Mouse (Mus musculus) CH12.LX (cell line): ENCODE results near the gene Map1a. TPM values are rescaled to one million over a fixed set of nuclear protein-coding genes. Genes with fewer than 3 reads are reported as not detected.

Experiments
- DNase-seq: peaks from one replicate; pipeline ENCODE4 v3.0.0-alpha.2; 2013; ENCODE audit errors: extremely low read depth
- H3K27ac ChIP-seq: 2 replicates; pipeline ENCODE4 v1.5.1; 2012; ENCODE audit warnings: low read depth, mild to moderate bottlenecking, control low read depth, moderate library complexity; ENCODE audit not compliant: insufficient read depth
- H3K27me3 ChIP-seq: replicated peaks from 2 replicates; pipeline ENCODE3; 2012; ENCODE audit warnings: inconsistent platforms
- H3K36me3 ChIP-seq, 2 experiments: replicated peaks in 1 of 2; 2 replicates each; pipeline versions ENCODE3 to v1.6.1; 2012; ENCODE audit warnings: inconsistent platforms in 1 of 2, low read length in 1 of 2, mild to moderate bottlenecking in 1 of 2, mixed read lengths in 1 of 2, moderate library complexity in 1 of 2; ENCODE audit not compliant: control insufficient read depth in 1 of 2, insufficient read depth in 1 of 2
- H3K4me1 ChIP-seq, 2 experiments: 2 replicates each; pipeline ENCODE4 v1.6.1; 2012; ENCODE audit warnings: inconsistent platforms in 1 of 2, moderate library complexity in 1 of 2; ENCODE audit not compliant: insufficient read depth in 2 of 2, control insufficient read depth in 1 of 2
- H3K4me2 ChIP-seq: 2 replicates; pipeline ENCODE4 v1.6.1; 2012; ENCODE audit warnings: low read depth, mild to moderate bottlenecking, control low read depth; ENCODE audit not compliant: poor library complexity, insufficient read depth, severe bottlenecking
- H3K4me3 ChIP-seq, 3 experiments: fragments of 150-350 bp in 1 of 3; sonication (generic) in 1 of 3; replicated peaks in 1 of 3; 2 replicates each; pipeline versions ENCODE3 to v1.5.1; 2011 to 2012; ENCODE audit warnings: low read depth in 2 of 3, low read length in 2 of 3, mild to moderate bottlenecking in 2 of 3, moderate library complexity in 2 of 3, control low read depth in 1 of 3, improper control_type of control experiment in 1 of 3, inconsistent platforms in 1 of 3, mixed read lengths in 1 of 3; ENCODE audit not compliant: poor library complexity in 1 of 3
- H3K79me2 ChIP-seq: replicated peaks from 2 replicates; pipeline ENCODE4 v1.6.1; 2012; ENCODE audit warnings: mild to moderate bottlenecking, moderate library complexity; ENCODE audit not compliant: control insufficient read depth, poor library complexity, insufficient read depth, severe bottlenecking; ENCODE audit errors: extremely low read depth
- H3K9ac ChIP-seq: 2 replicates; pipeline ENCODE4 v1.6.1; 2012; ENCODE audit warnings: low read depth, mild to moderate bottlenecking, control low read depth, moderate library complexity; ENCODE audit not compliant: insufficient read depth
- H3K9me3 ChIP-seq: replicated peaks from 2 replicates; pipeline ENCODE3; 2012; ENCODE audit warnings: low read length, inconsistent platforms, mixed read lengths
- BHLHE40 ChIP-seq: IDR thresholded peaks from 2 replicates; pipeline ENCODE4 v1.6.1; 2011; ENCODE audit warnings: mild to moderate bottlenecking, low read depth, low read length, improper control_type of control experiment
- CHD2 ChIP-seq: IDR thresholded peaks from 2 replicates; pipeline ENCODE4 v1.6.1; 2011; ENCODE audit warnings: low read length, improper control_type of control experiment
- CTCF ChIP-seq, 2 experiments: IDR thresholded peaks in 1 of 2; conservative IDR thresholded peaks in 1 of 2; 2 replicates each; pipeline ENCODE4 v1.5.1; 2011 to 2012; ENCODE audit warnings: low read depth in 2 of 2, low read length in 2 of 2, improper control_type of control experiment in 1 of 2, inconsistent platforms in 1 of 2, mild to moderate bottlenecking in 1 of 2, moderate library complexity in 1 of 2
- E2F4 ChIP-seq: IDR thresholded peaks from 2 replicates; pipeline ENCODE4 v1.6.1; 2011; ENCODE audit warnings: low read depth, low read length, improper control_type of control experiment; ENCODE audit not compliant: insufficient replicate concordance
- ELF1 ChIP-seq: IDR thresholded peaks from 2 replicates; pipeline ENCODE4 v1.6.1; 2014; ENCODE audit warnings: low read depth, mild to moderate bottlenecking, inconsistent platforms, low read length, improper control_type of control experiment
- GABPA ChIP-seq: IDR thresholded peaks from 2 replicates; pipeline ENCODE4 v1.6.1; 2012; ENCODE audit warnings: low read depth, low read length, improper control_type of control experiment, inconsistent platforms; ENCODE audit not compliant: insufficient replicate concordance
- HCFC1 ChIP-seq: IDR thresholded peaks from 2 replicates; pipeline ENCODE4 v1.6.1; 2012; ENCODE audit warnings: low read depth, mild to moderate bottlenecking, inconsistent platforms, low read length, improper control_type of control experiment
- IRF4 ChIP-seq: IDR thresholded peaks from 2 replicates; pipeline ENCODE4 v1.6.1; 2014; ENCODE audit warnings: low read depth, mild to moderate bottlenecking, inconsistent platforms, low read length, improper control_type of control experiment
- JUND ChIP-seq: conservative IDR thresholded peaks from 2 replicates; pipeline ENCODE4 v1.6.1; 2011; ENCODE audit warnings: low read depth, low read length, improper control_type of control experiment
- KAT2A ChIP-seq: IDR thresholded peaks from 2 replicates; pipeline ENCODE4 v1.6.1; 2012; ENCODE audit warnings: low read length, improper control_type of control experiment, inconsistent platforms; ENCODE audit not compliant: insufficient replicate concordance
- MAFK ChIP-seq: IDR thresholded peaks from 2 replicates; pipeline ENCODE4 v1.6.1; 2011; ENCODE audit warnings: low read length, improper control_type of control experiment; ENCODE audit not compliant: insufficient replicate concordance
- MAZ ChIP-seq: IDR thresholded peaks from 2 replicates; pipeline ENCODE4 v1.6.1; 2012; ENCODE audit warnings: low read depth, mild to moderate bottlenecking, inconsistent platforms, low read length, improper control_type of control experiment, moderate library complexity
- MXI1 ChIP-seq: IDR thresholded peaks from 2 replicates; pipeline ENCODE4 v1.6.1; 2011; ENCODE audit warnings: mild to moderate bottlenecking, low read depth, low read length, improper control_type of control experiment
- MYC ChIP-seq: IDR thresholded peaks from 2 replicates; pipeline ENCODE4 v1.6.1; 2011; ENCODE audit warnings: low read depth, mild to moderate bottlenecking, improper control_type of control experiment, low read length
- NRF1 ChIP-seq: IDR thresholded peaks from 2 replicates; pipeline ENCODE4 v1.6.1; 2014; ENCODE audit warnings: low read depth, mild to moderate bottlenecking, inconsistent platforms, low read length, improper control_type of control experiment, moderate library complexity
- PAX5 ChIP-seq: IDR thresholded peaks from 2 replicates; pipeline ENCODE4 v1.6.1; 2012; ENCODE audit warnings: low read length, inconsistent platforms, mixed read lengths
- RAD21 ChIP-seq: IDR thresholded peaks from 2 replicates; pipeline ENCODE4 v1.6.1; 2011; ENCODE audit warnings: low read depth, mild to moderate bottlenecking, low read length, improper control_type of control experiment, moderate library complexity
- TCF12 ChIP-seq: IDR thresholded peaks from 2 replicates; pipeline ENCODE4 v1.6.1; 2014; ENCODE audit warnings: low read depth, mild to moderate bottlenecking, inconsistent platforms, low read length, improper control_type of control experiment
- ZC3H11A ChIP-seq: IDR thresholded peaks from 2 replicates; pipeline ENCODE4 v1.6.1; 2012; ENCODE audit warnings: low read depth, mild to moderate bottlenecking, inconsistent platforms, low read length, improper control_type of control experiment
- ZNF384 ChIP-seq: IDR thresholded peaks from 2 replicates; pipeline ENCODE4 v1.6.1; 2012; ENCODE audit warnings: low read depth, low read length, improper control_type of control experiment, inconsistent platforms
- dilution Hi-C: fragments of 300-500 bp; cut with MboI; formaldehyde crosslinking; loops from 2 replicates; pipeline ENCODE4 v1.14.3; 2020; ENCODE audit warnings: low sequenced_read_pairs; ENCODE audit not compliant: extremely low pct_unique_long_range_greater_than_20kb, extremely low pct_ligation_motif_present
- in situ Hi-C: fragments of 300-500 bp; cut with MboI; formaldehyde crosslinking; loops from 3 replicates; pipeline ENCODE4 v1.14.3; 2019; ENCODE audit warnings: low sequenced_read_pairs, low pct_ligation_motif_present, low pct_unique_long_range_greater_than_20kb, mixed read lengths
- polyA plus RNA-seq: library from polyadenylated mRNA; unstranded; fragments of >175 nt; gene quantifications from 2 replicates; pipeline ENCODE4 v1.2.1, GENCODE M21; 2012; ENCODE audit warnings: low read depth; ENCODE audit not compliant: insufficient read length
- total RNA-seq, 2 experiments: library from RNA; depleted of rRNA; stranded (reverse); fragments of 300-350 nt in 1 of 2; fragments of >200 nt in 1 of 2; gene quantifications; 2 replicates each; pipeline ENCODE4 v1.2.3; 2012 to 2014

Map1a gene
- total and polyA plus RNA-seq, 3 experiments: 0.16 to 7.2 (median 0.38) TPM

GRCm38 (mm10) chr2:121329492-121329891, 40.1 kb downstream of the Map1a start:
- Histone ChIP-seq H3K27me3 (no peaks in the 10 kb centered on the region), H3K9ac (no peak overlapping the region), H3K4me3 (no peak overlapping the region), H3K36me3 (peaks cover 33 to 59% of the 10 kb centered on the region in 2 experiments), H3K9me3 (no peaks in the 10 kb centered on the region), H3K4me1 (no peaks in the 10 kb centered on the region), H3K79me2 (no peaks in the 10 kb centered on the region), H3K4me2 (no peak overlapping the region), H3K27ac (no peak overlapping the region)
- dilution Hi-C loops: no loop called here
- in situ Hi-C loops: no loop called here
- no peak for TF ChIP-seq IRF4
- no peak for TF ChIP-seq ZNF384
- TF ChIP-seq GABPA: no peak
- no peak for TF ChIP-seq MYC
- TF ChIP-seq ZC3H11A: no peak
- no peak for TF ChIP-seq JUND
- no peak for TF ChIP-seq KAT2A
- TF ChIP-seq NRF1: no peak
- TF ChIP-seq CHD2: no peak
- no peak for TF ChIP-seq MXI1
- TF ChIP-seq MAFK: no peak
- DNase-seq: no peak

- no peak overlapping the region for H3K9ac ChIP-seq
- no peak for DNase-seq
- no peak overlapping the region for H3K4me3 ChIP-seq
- no peak overlapping the region for H3K4me2 ChIP-seq
- peaks cover 25 to 61% of the 10 kb centered on the region in 2 experiments for H3K36me3 ChIP-seq
- in situ Hi-C loops: no loop called here
- no peak overlapping the region for H3K27ac ChIP-seq
- TF ChIP-seq ELF1 (no peak), BHLHE40 (no peak), E2F4 (no peak), PAX5 (no peak), HCFC1 (no peak), CTCF (conservative IDR thresholded peaks at IDR 0.05 in 1 of 2, IDR thresholded peaks at IDR 0.05 in 1 of 2; ENCODE audit: low read depth in 2 of 2, low read length in 2 of 2) (peak in 1 of 2 experiments; percentile 46; a peak in 2 of 4 replicates), MAZ (no peak), TCF12 (no peak), ZNF384 (0 out of 2 replicates have a peak, but pooled peaks have one; percentile 10), MYC (no peak), RAD21 (peak; percentile 41), MAFK (no peak)
- TF ChIP-seq, all 38 proteins: peak for 3
- dilution Hi-C loops: no loop called here
- H3K79me2 ChIP-seq: no peaks in the 10 kb centered on the region
- H3K4me1 ChIP-seq: no peaks in the 10 kb centered on the region
- H3K9me3 ChIP-seq: peaks cover 2% of the 10 kb centered on the region
- H3K27me3 ChIP-seq: no peaks in the 10 kb centered on the region
These were observed 49.7 kb downstream of the Map1a start for GRCm38 (mm10) chr2:121339057-121339456.
